Mouse (Mus musculus) telencephalon, adult 2 months (tissue): ENCODE results near the gene Zfp646.
A peak's percentile ranks its signal among the peaks of the same experiment; 100 is the strongest.

Experiments used
- DNase-seq: peaks from one replicate; pipeline ENCODE4 v3.0.0-alpha.2; 2011; ENCODE audit warnings: low read depth, low spot score

Gene Zfp646

DNA sequence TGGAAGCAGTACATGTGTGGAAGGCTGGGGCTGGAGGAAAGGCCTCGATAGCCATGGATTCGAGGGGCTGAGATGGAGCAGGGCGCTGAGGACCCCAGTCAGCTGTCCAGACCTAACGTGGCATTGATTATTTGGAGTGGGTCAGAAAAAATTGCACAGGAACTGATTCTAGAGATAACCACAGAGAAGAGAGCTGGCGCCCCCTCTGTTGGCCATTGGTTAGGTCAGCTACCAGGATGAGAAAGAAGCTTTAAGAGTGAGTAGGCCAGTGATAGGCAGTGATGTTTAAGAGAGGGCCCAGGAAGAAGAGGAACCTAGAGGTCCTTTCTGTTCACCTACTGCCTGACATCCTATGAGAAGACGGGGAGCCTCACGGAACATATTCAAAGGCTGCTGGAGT, 43.3 kb downstream of the Zfp646 start:
- DNase-seq = no peak

GRCm38 (mm10) chr7:127921516-127921915, 45.5 kb downstream of the Zfp646 start:
- DNase-seq = no peak

DNA sequence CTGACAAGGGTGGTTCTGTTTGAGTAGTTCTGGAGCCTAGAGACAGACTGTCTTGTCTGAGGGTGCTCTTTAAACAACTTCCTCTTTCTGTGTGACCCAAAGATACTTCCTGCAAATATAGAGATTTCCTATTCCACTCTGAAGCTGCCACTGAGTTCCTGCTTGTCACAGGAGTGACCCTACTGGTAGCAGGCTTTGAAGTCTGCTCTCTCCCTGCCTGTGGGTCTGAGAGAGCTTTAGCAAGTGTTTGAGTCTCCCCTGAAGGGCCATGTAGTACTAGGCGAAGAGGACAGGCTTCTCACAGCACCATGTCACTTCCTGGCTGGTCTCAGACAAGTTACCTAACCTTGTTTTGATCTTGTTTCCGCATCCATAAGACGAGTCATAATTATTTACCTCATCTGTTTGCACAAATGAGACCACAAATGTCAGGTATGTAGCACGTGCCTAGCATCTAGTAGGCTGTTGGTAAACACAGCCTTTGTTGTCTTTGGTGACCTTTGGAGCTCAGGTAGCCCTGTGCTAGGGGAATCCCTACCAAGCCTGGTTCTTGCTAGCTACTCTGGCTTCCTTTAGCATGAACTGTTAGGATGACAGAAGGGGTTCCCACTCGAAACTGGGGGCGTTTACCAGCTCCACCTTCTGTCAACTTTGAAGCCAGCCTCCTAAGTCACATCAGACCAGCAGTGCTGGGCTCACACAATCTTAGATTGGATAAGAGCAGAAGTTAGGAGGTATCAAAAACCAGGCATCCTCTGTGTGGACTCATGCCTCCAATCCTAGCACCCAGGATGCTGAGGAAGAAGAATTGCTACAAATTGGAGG, 46.6 kb downstream of the Zfp646 start:
- DNase-seq = peak; percentile 49

DNA sequence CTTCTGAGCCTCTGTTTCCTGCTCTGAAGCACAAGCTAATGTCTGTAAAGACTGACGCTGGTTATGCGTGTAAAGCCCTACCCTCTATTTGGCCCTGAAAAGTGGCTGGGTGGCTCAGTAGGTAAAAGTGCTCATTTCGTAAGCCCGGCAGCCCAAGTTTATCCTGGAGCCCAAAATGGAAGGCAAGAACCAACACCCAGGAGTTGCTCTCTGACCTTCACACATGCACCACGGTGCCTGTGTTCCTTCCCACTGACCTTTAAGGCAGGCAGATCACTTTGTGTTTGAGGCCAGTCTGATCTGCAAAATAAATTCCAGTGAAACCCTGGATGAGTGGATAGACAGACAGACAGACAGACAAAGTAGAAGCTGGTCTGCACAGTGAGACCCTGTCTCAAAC, 47.7 kb downstream of the Zfp646 start:
- no peak for DNase-seq

- no peak for DNase-seq
Observed at GRCm38 (mm10) chr7:127925252-127925651, 49.2 kb downstream of the Zfp646 start.

DNA sequence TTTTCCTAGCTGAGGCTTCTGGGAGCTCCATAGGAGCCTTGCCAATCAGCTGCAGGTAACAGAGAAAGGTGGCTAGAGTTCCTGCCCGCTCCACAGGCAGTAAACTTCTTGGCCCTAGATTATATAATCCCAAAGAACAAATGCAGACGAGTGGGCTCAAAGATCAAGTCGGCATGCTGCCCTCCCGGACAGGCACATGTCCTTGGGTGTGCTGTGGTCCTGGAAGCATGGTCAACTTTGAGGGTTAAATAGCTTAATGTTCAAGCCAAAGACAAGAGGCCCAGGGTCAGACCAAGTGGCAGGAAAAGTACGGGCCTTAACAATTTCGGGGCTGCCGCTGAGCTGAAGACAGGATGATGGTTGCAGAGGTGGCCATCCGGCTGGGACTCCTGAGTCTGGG, 50.0 kb downstream of the Zfp646 start:
- no peak for DNase-seq

DNA sequence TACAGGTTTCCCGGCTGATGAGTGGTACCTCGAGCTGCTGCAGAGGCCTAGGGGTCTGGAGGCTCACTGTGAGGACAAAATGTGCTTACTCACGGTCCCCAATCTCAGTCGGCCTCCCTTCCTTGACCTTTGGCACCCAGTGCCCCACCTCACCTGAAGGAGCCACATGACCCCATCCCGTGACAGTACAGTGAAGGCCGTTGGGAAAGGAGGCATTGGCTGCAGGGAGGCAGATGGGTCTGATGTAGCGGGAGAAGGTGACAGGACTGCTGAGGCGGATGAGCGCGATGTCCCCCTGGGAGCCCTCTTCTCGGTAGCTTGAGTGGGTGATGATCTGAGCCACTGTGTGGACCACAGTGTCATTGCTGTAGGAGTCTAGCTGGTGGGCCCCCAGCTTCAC, 50.8 kb downstream of the Zfp646 start:
- DNase-seq = no peak

- DNase-seq = no peak
Observed at GRCm38 (mm10) chr7:127927726-127928125, 51.7 kb downstream of the Zfp646 start.

DNA sequence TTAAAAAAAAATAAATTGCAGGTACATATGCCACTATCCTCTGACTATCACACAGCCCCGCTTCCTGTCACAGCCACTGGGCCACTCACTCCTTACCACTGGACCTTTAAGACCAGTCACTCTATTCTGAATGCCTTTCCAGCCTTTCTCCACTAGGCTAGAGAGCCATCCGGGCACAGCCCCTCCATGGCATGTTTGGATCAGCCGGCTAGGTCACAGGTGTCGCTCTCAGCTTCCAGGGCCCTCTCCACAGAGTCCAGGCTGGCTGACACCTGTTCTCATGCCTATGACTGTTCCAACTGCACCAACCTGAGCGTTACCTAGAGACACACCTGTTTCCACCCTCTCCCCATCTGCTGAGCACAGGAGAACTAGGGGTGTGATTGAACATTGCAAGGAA, 52.6 kb downstream of the Zfp646 start:
- DNase-seq = no peak

GRCm38 (mm10) chr7:127929923-127930322, 53.9 kb downstream of the Zfp646 start, which contains the start of gene Prss8:
Gene Prss8, minus strand, starts transcription at chr7:127930104.
- DNase-seq = no peak

DNA sequence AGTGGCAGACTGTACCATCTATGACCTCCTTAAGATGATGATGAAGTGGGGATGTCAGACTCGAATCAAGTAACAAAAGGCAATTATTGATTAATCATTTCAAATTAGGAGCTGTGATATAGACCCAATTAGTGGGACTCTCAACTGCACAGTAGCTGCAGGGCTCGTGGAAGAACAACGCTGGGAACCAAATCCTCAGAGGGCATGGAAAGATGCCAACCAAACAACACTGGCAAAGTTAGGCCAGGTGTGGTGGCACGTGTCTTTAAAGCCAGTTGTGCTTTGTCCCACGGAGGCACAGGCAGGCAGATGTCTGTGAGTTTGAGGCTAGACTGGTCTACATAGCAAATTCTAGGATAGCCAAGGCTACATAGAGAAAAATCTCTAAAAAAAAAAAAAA, 54.6 kb downstream of the Zfp646 start:
- DNase-seq = no peak

DNA sequence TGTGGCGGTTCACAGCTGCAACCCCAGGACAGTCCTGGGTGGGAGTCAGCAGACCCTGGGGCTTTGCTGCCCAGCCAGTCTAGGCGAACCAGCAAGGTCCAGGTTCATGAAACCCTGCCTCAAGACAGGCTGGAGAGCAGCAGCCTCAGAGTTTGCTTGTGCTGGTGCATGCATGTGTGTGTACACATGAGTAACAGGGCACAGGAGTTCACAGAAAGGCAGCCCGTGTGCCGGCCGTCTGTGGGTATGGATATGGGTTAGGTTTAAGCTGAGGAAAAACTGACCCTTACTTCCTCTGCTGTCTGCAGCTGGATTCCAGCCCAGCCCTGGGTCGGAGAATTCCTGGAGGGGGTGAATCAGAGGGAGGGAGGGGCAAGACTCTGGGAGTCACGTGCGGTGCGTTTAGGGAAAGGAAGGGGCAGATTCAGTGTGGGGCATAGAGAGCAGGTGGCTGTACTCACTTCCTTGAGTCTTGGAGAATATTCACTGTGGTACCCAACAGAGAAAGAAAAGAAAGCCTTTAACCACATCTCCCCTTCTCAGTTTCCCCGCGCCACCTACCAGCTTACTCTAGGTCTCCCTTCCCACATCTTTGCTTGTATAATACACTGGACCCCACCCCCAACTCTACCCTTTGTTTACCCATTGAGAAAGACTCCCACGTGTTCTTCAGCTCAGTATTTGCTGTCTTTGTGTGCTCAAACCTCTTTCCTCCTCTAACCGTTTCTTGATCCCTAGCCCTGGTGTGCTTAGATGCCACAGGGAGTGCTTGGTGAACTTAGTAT, 55.5 kb downstream of the Zfp646 start:
- no peak for DNase-seq

DNA sequence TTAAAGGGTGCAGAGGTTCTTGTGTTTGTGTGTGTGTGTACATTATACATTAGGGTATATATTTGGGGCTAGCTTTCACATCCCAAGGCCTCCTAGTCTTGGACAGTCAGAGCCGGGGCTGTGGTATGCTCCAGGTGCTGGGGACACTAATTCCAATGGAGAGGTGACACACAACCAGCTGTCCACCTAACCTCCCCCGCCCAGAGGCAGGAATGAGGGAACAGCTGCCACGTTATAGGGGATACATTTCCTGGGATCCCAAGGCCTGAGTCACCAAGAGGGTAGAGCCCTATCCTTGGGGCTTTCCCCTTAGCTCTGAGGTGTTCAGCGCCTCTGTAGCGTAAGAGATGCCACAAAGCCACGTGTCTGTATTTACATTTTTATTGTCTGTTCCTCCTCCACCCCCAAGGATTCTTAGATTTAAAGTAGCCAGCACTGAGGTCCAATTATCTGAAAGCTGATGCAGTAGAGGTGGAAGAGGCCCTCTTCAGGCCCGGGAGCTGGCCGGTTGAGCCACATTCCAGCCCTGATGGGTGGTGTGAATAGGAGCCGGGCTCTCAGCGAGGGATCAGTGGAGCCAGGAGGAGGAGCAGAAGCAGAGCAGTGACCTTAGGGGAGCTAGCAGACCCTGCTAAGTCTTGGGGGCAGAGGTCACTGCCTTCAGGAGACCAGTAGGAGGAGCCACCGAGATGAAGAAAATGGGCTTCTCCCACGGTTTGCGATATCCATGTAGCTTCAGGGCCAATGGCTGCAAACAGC, 56.4 kb downstream of the Zfp646 start:
- no peak for DNase-seq

- no peak for DNase-seq
Observed at GRCm38 (mm10) chr7:127934075-127934474, 58.1 kb downstream of the Zfp646 start.

GRCm38 (mm10) chr7:127935028-127935722, 59.2 kb downstream of the Zfp646 start:
- peak; percentile 95 for DNase-seq
